Mouse (Mus musculus) testis, adult 2 months (tissue): Measurements from ENCODE around the gene Gm21663. TPM values are rescaled to one million over a fixed set of nuclear protein-coding genes. Genes with fewer than 3 reads are reported as not detected.
A peak's percentile ranks its signal among the peaks of the same experiment; 100 is the strongest.
"Not testable (repeated sequence)": the region's sequence is repeated elsewhere in the genome, so short reads cannot be mapped to it uniquely, and the experiment has no call there.

Experiments used
- H3K27ac ChIP-seq: fragments of 200-500 bp; 2 replicates; pipeline ENCODE4 v1.5.1; 2012; ENCODE audit warnings: low read depth, low read length; ENCODE audit not compliant: control insufficient read depth, insufficient read depth
- H3K27me3 ChIP-seq: fragments of 200-500 bp; 2 replicates; pipeline ENCODE4 v1.6.1; 2012; ENCODE audit warnings: mild to moderate bottlenecking, low read length, moderate library complexity; ENCODE audit not compliant: control insufficient read depth, insufficient read depth
- H3K36me3 ChIP-seq: fragments of 200-500 bp; 2 replicates; pipeline ENCODE4 v1.6.1; 2012; ENCODE audit warnings: mild to moderate bottlenecking, low read length; ENCODE audit not compliant: control insufficient read depth, insufficient read depth
- H3K4me1 ChIP-seq: fragments of 200-500 bp; 2 replicates; pipeline ENCODE4 v1.6.1; 2012; ENCODE audit warnings: low read length; ENCODE audit not compliant: control insufficient read depth, insufficient read depth
- H3K4me3 ChIP-seq: fragments of 200-500 bp; 2 replicates; pipeline ENCODE4 v1.5.1; 2012; ENCODE audit warnings: low read depth, mild to moderate bottlenecking, low read length, moderate library complexity, mixed read lengths; ENCODE audit not compliant: control insufficient read depth
- CTCF ChIP-seq: fragments of 200-500 bp; IDR thresholded peaks from 2 replicates; pipeline ENCODE4 v1.5.1; 2012; ENCODE audit warnings: low read depth, mild to moderate bottlenecking, inconsistent platforms, low read length, moderate library complexity; ENCODE audit not compliant: control insufficient read depth, insufficient read depth, insufficient replicate concordance
- POLR2A ChIP-seq: fragments of 200-500 bp; IDR thresholded peaks from 2 replicates; pipeline ENCODE4 v1.6.1; 2012; ENCODE audit warnings: low read depth, mild to moderate bottlenecking, inconsistent platforms, low read length, moderate library complexity; ENCODE audit not compliant: control insufficient read depth
- polyA plus RNA-seq: library from polyadenylated mRNA; depleted of rRNA; stranded (reverse); fragments of >200 nt; gene quantifications from 2 replicates; pipeline ENCODE4 v1.2.3, GENCODE M21; 2012; rRNA removed

Gene Gm21663
- polyA plus RNA-seq = 2.6 and 4.1 TPM in 2 replicates

DNA sequence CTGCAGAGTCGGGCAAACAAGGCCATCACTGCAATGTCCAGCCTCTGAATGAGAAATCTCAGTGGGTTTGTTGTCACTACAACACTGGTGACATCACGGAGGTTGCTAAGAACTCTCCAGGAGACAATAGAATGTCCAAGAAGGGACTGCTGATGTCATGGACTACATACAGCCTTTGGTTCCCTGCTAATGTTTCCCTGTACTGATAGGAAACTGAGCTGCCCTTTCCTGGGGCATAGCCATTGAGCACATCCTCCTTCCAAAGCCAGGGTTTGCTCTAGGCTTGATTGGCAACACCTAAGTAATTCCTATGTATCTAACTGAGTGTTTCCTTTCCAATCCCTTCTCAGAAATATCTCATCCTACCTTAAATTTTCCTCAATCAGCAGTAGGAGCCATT lies at the start of gene Gm21663:
TSS of gene Gm21663 (minus strand) at position 101 of the 400 bp plus-strand sequence.
- H3K27me3 ChIP-seq, H3K27ac ChIP-seq, H3K4me1 ChIP-seq, H3K36me3 ChIP-seq: not testable (repeated sequence)
- H3K4me3 ChIP-seq = peak within 1 kb of the TSS; percentile 68

DNA sequence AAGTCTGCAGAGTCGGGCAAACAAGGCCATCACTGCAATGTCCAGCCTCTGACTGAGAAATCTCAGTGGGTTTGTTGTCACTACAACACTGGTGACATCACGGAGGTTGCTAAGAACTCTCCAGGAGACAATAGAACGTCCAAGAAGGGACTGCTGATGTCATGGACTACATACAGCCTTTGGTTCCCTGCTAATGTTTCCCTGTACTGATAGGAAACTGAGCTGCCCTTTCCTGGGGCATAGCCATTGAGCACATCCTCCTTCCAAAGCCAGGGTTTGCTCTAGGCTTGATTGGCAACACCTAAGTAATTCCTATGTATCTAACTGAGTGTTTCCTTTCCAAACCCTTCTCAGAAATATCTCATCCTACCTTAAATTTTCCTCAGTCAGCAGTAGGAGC lies 46.4 kb upstream of the Gm21663 start, which contains the start of gene Gm21698:
TSS of gene Gm21698 (minus strand) at position 101 of the 400 bp plus-strand sequence.
- peak within 1 kb of the TSS; percentile 29; the same call in 1 of the 2 replicates for H3K4me3 ChIP-seq
- H3K36me3 ChIP-seq, H3K27ac ChIP-seq, H3K27me3 ChIP-seq, H3K4me1 ChIP-seq: not testable (repeated sequence)

DNA sequence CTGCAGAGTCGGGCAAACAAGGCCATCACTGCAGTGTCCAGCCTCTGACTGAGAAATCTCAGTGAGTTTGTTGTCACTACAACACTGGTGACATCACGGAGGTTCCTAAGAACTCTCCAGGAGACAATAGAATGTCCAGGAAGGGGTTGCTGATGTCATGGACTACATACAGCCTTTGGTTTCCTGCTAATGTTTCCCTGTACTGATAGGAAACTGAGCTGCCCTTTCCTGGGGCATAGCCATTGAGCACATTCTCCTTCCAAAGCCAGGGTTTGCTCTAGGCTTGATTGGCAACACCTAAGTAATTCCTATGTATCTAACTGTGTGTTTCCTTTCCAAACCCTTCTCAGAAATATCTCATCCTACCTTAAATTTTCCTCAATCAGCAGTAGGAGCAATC lies 30.4 kb upstream of the Gm21663 start, which contains the start of gene Gm21680:
TSS of gene Gm21680 (minus strand) at position 101 of the 400 bp plus-strand sequence.
- not testable (repeated sequence) for H3K36me3 ChIP-seq, H3K4me3 ChIP-seq, H3K4me1 ChIP-seq, H3K27ac ChIP-seq, H3K27me3 ChIP-seq

DNA sequence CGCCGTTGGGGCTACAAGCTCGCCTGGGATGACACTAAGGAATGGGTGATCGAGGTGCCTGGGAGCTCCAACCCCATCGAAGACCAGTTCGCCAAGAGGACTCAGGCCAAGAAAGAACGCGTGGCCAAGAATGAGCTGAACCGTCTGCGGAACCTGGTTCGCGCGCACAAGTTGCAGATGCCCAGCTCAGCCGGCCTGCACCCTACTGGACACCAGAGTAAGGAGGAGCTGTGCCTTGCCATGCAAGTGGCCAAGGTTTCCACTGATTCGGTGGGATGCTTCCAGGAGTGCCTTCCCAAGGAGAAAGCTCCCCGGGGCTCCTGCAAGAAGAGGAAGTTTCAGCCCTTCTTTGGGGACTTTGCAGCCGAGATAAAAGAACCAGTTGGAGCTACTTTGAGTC lies 14.9 kb upstream of the Gm21663 start:
- not testable (repeated sequence) for H3K4me1 ChIP-seq, H3K36me3 ChIP-seq, H3K27ac ChIP-seq, H3K27me3 ChIP-seq, H3K4me3 ChIP-seq

DNA sequence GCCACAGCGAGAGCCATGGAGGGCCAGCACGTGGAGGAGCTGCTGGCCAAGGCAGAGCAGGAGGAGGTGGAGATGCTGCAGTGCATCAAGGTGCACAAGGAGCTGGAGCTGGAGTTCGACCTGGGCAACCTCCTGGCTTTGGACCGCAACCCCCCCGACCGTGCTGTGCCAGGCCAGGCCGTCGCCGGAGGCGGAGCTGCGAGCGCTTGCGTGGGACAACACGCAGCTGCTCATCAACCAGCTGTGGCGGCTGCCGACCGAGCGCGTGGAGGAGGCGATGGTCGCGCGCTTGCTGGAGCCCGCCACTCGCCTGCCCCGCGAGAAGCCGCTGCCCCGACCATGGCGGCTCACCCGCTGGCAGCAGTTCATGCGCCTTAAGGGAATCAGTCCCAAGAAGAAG lies 14.4 kb upstream of the Gm21663 start:
- H3K4me3 ChIP-seq = peak overlapping the region; percentile 32
- not testable (repeated sequence) for H3K27me3 ChIP-seq, H3K4me1 ChIP-seq, H3K36me3 ChIP-seq, H3K27ac ChIP-seq

DNA sequence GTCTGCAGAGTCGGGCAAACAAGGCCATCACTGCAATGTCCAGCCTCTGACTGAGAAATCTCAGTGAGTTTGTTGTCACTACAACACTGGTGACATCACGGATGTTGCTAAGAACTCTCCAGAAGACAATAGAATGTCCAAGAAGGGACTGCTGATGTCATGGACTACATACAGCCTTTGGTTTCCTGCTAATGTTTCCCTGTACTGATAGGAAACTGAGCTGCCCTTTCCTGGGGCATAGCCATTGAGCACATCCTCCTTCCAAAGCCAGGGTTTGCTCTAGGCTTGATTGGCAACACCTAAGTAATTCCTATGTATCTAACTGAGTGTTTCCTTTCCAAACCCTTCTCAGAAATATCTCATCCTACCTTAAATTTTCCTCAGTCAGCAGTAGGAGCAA lies 12.1 kb upstream of the Gm21663 start, which contains the start of gene Gm21671:
TSS of gene Gm21671 (minus strand) at position 101 of the 400 bp plus-strand sequence.
- H3K36me3 ChIP-seq, H3K27me3 ChIP-seq, H3K27ac ChIP-seq, H3K4me1 ChIP-seq: not testable (repeated sequence)
- H3K4me3 ChIP-seq = 0 out of 2 replicates have a peak within 1 kb of the TSS, but pooled peaks have one; percentile 15

DNA sequence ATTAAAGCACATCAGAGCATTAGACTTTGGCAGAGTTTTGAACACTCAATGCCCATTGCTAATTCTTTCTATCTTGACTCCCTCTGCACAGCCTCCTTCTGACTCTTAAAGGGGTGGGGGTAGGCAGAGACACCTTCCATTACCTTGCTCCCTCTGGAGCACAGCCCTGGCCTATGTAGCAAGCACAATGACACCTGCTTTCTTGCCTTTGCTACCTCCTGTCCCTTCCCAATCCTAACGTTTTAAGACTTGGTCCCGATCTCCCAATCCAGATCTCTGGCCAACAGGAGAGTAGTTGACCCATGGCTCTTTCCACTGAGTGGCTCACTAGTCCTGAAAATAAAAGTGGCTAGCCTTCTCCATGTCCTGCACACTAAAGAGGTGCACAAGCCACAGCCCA lies 3.2 kb upstream of the Gm21663 start:
- H3K4me1 ChIP-seq, H3K36me3 ChIP-seq, H3K27me3 ChIP-seq, H3K27ac ChIP-seq, H3K4me3 ChIP-seq: not testable (repeated sequence)

DNA sequence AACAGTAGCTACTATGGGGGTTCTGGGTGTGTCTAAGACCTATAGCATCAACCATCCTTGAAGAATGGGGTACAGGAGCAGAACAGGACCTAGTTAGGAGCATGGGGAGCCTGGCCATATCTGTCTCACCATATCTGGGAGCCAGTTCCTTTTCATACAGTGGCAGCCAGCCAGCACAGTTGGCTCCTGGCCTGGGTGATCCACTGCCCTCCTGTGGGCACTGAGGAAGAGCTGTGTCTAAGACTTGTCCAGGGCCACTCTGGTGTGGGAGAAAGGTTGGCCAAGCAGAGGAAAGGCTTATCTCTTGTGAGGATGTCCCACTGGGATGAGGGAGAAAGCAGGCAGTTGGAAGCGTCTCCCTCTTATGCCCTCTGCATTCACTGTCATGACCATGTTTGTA lies 50.9 kb downstream of the Gm21663 start:
- Histone ChIP-seq H3K36me3 (no peaks in the 10 kb centered on the region), H3K4me3 (no peak overlapping the region), H3K27ac (no peak overlapping the region), H3K4me1 (no peaks in the 10 kb centered on the region), H3K27me3 (no peaks in the 10 kb centered on the region)
- no peak for TF ChIP-seq CTCF
- no peak for TF ChIP-seq POLR2A

DNA sequence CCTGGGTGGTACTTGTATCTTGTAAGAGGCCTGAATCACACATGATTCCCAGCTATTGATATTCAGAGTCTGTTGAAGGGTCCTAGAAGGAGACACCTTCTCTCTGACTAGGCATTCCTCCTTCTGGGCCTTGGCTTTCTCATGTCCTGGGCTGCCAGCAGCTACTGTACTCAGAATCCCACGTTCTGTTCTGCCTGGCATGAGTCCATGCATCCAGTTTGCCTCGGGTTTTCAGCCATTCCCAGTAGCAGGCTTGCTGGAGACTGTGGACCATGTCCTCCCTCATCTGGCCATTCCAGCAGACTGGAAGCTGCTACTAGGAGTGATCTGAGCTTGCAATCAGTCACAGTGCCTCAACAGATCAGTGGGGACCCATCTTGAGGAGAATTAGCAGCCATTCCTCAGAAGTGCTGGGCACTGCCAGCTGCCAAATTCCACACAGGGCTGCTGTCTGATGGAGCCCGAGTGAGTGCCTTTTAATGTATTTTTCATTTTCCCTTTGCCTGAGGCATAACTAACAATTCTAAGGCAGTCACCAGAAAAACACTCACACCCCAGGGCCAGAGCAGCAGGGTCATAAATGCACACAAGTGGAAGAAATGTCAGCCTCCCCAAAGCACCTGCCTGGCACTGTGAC lies 52.3 kb downstream of the Gm21663 start:
- TF ChIP-seq POLR2A (no peak), CTCF (no peak)
- Histone ChIP-seq H3K27me3 (no peaks in the 10 kb centered on the region), H3K27ac (no peak overlapping the region), H3K36me3 (no peaks in the 10 kb centered on the region), H3K4me3 (no peak overlapping the region), H3K4me1 (no peaks in the 10 kb centered on the region)
